Mouse (Mus musculus): Measurements from ENCODE around the gene Aim2.

The Aim2 gene

GRCm38 (mm10) chr1:173348527-173348926 lies 2.2 kb upstream of the Aim2 start:
- no peak for DNase-seq

GRCm38 (mm10) chr1:173349192-173349591 lies 1.5 kb upstream of the Aim2 start:
- DNase-seq: no peak

GRCm38 (mm10) chr1:173349946-173350345 lies 733 bp upstream of the Aim2 start:
- peak; percentile 55 to 58 for DNase-seq

GRCm38 (mm10) chr1:173355107-173355846 lies 4.6 kb downstream of the Aim2 start:
- DNase-seq: no peak

GRCm38 (mm10) chr1:173356699-173357098 lies 6.0 kb downstream of the Aim2 start:
- DNase-seq: peak; percentile 49 to 59

GRCm38 (mm10) chr1:173357799-173358198 lies 7.1 kb downstream of the Aim2 start:
- peak; percentile 47 to 51 for DNase-seq

- DNase-seq: peak; percentile 79 to 88
Measured at GRCm38 (mm10) chr1:173359590-173360290, 9.1 kb downstream of the Aim2 start.

GRCm38 (mm10) chr1:173361651-173362050 lies 11.0 kb downstream of the Aim2 start:
- peak in 1 of 2 experiments; percentile 39 for DNase-seq

- DNase-seq: peak in 1 of 2 experiments; percentile 46
Measured at GRCm38 (mm10) chr1:173363436-173363835, 12.8 kb downstream of the Aim2 start.

GRCm38 (mm10) chr1:173364125-173364800 lies 13.6 kb downstream of the Aim2 start:
- peak; percentile 93 to 94 for DNase-seq

- peak; percentile 89 to 92 for DNase-seq
Measured at GRCm38 (mm10) chr1:173365970-173366409, 15.3 kb downstream of the Aim2 start.

- peak; percentile 59 to 66 for DNase-seq
Measured at GRCm38 (mm10) chr1:173366701-173367355, 16.1 kb downstream of the Aim2 start.

GRCm38 (mm10) chr1:173367356-173368046 lies 16.8 kb downstream of the Aim2 start, which contains the start of gene Cadm3:
Gene Cadm3, minus strand, starts transcription at chr1:173367695.
- DNase-seq: peak; percentile 95

GRCm38 (mm10) chr1:173369611-173370010 lies 18.9 kb downstream of the Aim2 start:
- DNase-seq: peak; percentile 65 to 78

- DNase-seq: peak in 1 of 2 experiments; percentile 24
Measured at GRCm38 (mm10) chr1:173370456-173370855, 19.8 kb downstream of the Aim2 start.

- peak; percentile 82 to 88 for DNase-seq
Measured at GRCm38 (mm10) chr1:173371586-173371985, 20.9 kb downstream of the Aim2 start.

GRCm38 (mm10) chr1:173374020-173374419 lies 23.3 kb downstream of the Aim2 start:
- DNase-seq: no peak

- peak; percentile 93 to 97 for DNase-seq
Measured at GRCm38 (mm10) chr1:173377380-173378112, 26.9 kb downstream of the Aim2 start.

- DNase-seq: no peak
Measured at GRCm38 (mm10) chr1:173381436-173381835, 30.8 kb downstream of the Aim2 start.

- DNase-seq: peak in 1 of 2 experiments; percentile 10
Measured at GRCm38 (mm10) chr1:173389431-173389830, 38.8 kb downstream of the Aim2 start.

GRCm38 (mm10) chr1:173389901-173390401 lies 39.3 kb downstream of the Aim2 start:
- DNase-seq: peak; percentile 97 to 98

Measured in cerebellum, postnatal 14 days (tissue).